Mouse (Mus musculus) G1E (cell line): ENCODE measurements at regions not wholly inside any gene's neighbourhood (a gene's known extent, or its start where the extent isn't known, plus 50 kb on each side); places are given as distances from the start of the nearest gene placed in this dataset.

Experiments
- CTCF ChIP-seq: IDR thresholded peaks from 2 replicates; pipeline ENCODE4 v1.5.1; 2012; ENCODE audit warnings: low read depth, low read length, inconsistent platforms, mixed read lengths
- GATA1 ChIP-seq: IDR thresholded peaks from 2 replicates; pipeline ENCODE4 v1.6.1; 2012; ENCODE audit warnings: borderline replicate concordance, low read length, inconsistent platforms, mixed read lengths
- TAL1 ChIP-seq: conservative IDR thresholded peaks from 2 replicates; pipeline ENCODE4 v1.6.1; 2012; ENCODE audit warnings: low read depth, low read length, inconsistent platforms, mixed read lengths

GRCm38 (mm10) chr10:45823612-45824011, 246.0 kb downstream of the Hace1 start:
- TF ChIP-seq CTCF (no peak), GATA1 (no peak), TAL1 (no peak)
